21 mouse cellular contexts compared by ENCODE assay signal in the genomic region with DNA sequence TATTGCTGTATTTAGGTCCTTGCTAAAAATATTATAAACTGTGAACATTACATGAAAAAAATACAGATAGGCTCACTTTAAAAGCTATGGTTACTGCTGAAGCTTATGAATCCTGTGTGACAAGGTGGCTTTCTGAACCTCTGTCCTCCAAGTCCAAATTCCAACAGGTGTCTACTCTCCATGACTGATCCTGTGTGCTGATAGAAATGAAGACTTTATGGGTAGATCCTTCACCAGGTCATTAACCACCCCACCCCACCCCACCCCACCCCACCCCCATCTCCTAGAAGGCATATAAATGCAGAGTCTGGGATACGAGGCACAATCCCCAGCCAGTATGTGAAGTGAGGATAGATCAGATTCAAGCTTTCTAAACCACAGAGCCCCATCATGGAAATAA. TPM values are rescaled to one million over a fixed set of nuclear protein-coding genes. Genes with fewer than 3 reads are reported as not detected.
DNase-seq lines count a peak whose midpoint lies in the region; ATAC-seq lines count a peak whose summit lies in the region.
"Had no signal": no experiment of that assay in that cellular context is flagged by ENCODE, and none has a peak within 500 bp of the region (broad histone marks: within the 10 kb centered on the region; RNA-seq: fewer than 3 reads in every experiment).

No protein-coding gene starts in this region.

- H3K36me3 ChIP-seq in heart, embryonic 10.5 days, result no peaks in the 10 kb centered on the region
- H3K36me3 ChIP-seq in liver, embryonic 12.5 days, result no peaks in the 10 kb centered on the region
- no peaks in the 10 kb centered on the region for H3K36me3 ChIP-seq in liver, embryonic 11.5 days (ENCODE audit: control insufficient read depth, insufficient read depth, low read length)
- no peaks in the 10 kb centered on the region for H3K36me3 ChIP-seq in intestine, embryonic 15.5 days
- no peaks in the 10 kb centered on the region for H3K36me3 ChIP-seq in intestine, embryonic 16.5 days (ENCODE audit: control insufficient read depth, insufficient read depth, low read length)
- no peaks in the 10 kb centered on the region for H3K36me3 ChIP-seq in forebrain, embryonic 10.5 days (replicated peaks)
- H3K36me3 ChIP-seq: embryonic facial prominence, embryonic 10.5 days; embryonic facial prominence, embryonic 12.5 days; forebrain, embryonic 12.5 days had no signal

- no peak overlapping the region for H3K4me2 ChIP-seq in liver, embryonic 12.5 days
- H3K4me2 ChIP-seq in liver, embryonic 11.5 days, result no peak overlapping the region
- no peak overlapping the region for H3K4me2 ChIP-seq in intestine, embryonic 15.5 days (replicated peaks)
- H3K4me2 ChIP-seq in intestine, embryonic 16.5 days (ENCODE audit: low read depth, low read length), result no peak overlapping the region
- H3K4me2 ChIP-seq: embryonic facial prominence, embryonic 12.5 days; forebrain, embryonic 12.5 days had no signal

- WGBS in heart, embryonic 10.5 days, result 89% methylated on average over 1 of the region's 1 CpGs
- 63% methylated on average over 1 of the region's 1 CpGs for WGBS in liver, embryonic 12.5 days (ENCODE audit: insufficient replicate concordance)
- 85% methylated on average over 1 of the region's 1 CpGs for WGBS in liver, embryonic 11.5 days
- WGBS in intestine, embryonic 15.5 days, result 61% methylated on average over 1 of the region's 1 CpGs
- WGBS in intestine, embryonic 16.5 days, result 65% methylated on average over 1 of the region's 1 CpGs
- WGBS in forebrain, embryonic 10.5 days, result 93% methylated on average over 1 of the region's 1 CpGs

- H3K4me3 ChIP-seq in heart, embryonic 10.5 days, result no peak overlapping the region
- no peak overlapping the region for H3K4me3 ChIP-seq in liver, embryonic 12.5 days
- no peak overlapping the region for H3K4me3 ChIP-seq in liver, embryonic 11.5 days (ENCODE audit: low read depth, low read length)
- no peak overlapping the region for H3K4me3 ChIP-seq in intestine, embryonic 15.5 days (replicated peaks)
- no peak overlapping the region for H3K4me3 ChIP-seq in intestine, embryonic 16.5 days (ENCODE audit: low read length)
- H3K4me3 ChIP-seq in forebrain, embryonic 10.5 days, result no peak overlapping the region
- H3K4me3 ChIP-seq: embryonic facial prominence, embryonic 10.5 days; embryonic facial prominence, embryonic 12.5 days; forebrain, embryonic 12.5 days had no signal

- no peak overlapping the region for H3K27ac ChIP-seq in heart, embryonic 10.5 days
- peak overlapping the region; percentile 75 for H3K27ac ChIP-seq in liver, embryonic 12.5 days
- no peak overlapping the region for H3K27ac ChIP-seq in liver, embryonic 11.5 days (ENCODE audit: low read depth, low read length)
- no peak overlapping the region for H3K27ac ChIP-seq in intestine, embryonic 15.5 days
- H3K27ac ChIP-seq in intestine, embryonic 16.5 days (ENCODE audit: low read length), result no peak overlapping the region
- no peak overlapping the region for H3K27ac ChIP-seq in forebrain, embryonic 10.5 days
- H3K27ac ChIP-seq: embryonic facial prominence, embryonic 10.5 days; embryonic facial prominence, embryonic 12.5 days; forebrain, embryonic 12.5 days had no signal

- no peaks in the 10 kb centered on the region for H3K27me3 ChIP-seq in heart, embryonic 10.5 days (ENCODE audit: insufficient read depth, poor library complexity, severe bottlenecking)
- H3K27me3 ChIP-seq in liver, embryonic 12.5 days (replicated peaks), result no peaks in the 10 kb centered on the region
- H3K27me3 ChIP-seq in liver, embryonic 11.5 days (replicated peaks; ENCODE audit: control insufficient read depth, insufficient read depth, low read length), result no peaks in the 10 kb centered on the region
- H3K27me3 ChIP-seq in intestine, embryonic 15.5 days (replicated peaks), result no peaks in the 10 kb centered on the region
- no peaks in the 10 kb centered on the region for H3K27me3 ChIP-seq in intestine, embryonic 16.5 days (replicated peaks; ENCODE audit: control insufficient read depth, insufficient read depth, low read length)
- no peaks in the 10 kb centered on the region for H3K27me3 ChIP-seq in forebrain, embryonic 10.5 days (ENCODE audit: poor library complexity, severe bottlenecking)
- H3K27me3 ChIP-seq: embryonic facial prominence, embryonic 12.5 days; forebrain, embryonic 12.5 days had no signal

- DNase-seq in heart, embryonic 10.5 days (ENCODE audit: low spot score), result peak; percentile 16
- DNase-seq in heart, adult 8-10 months (ENCODE audit: low spot score), result no peak
- DNase-seq in liver, embryonic 11.5 days (ENCODE audit: low spot score), result no peak
- DNase-seq in thymus, postnatal 14 days, result no peak
- no peak for DNase-seq in forebrain, embryonic 10.5 days (ENCODE audit: extremely low spot score, low spot score)
- DNase-seq: adrenal gland, adult 2 months; adrenal gland, postnatal 10 days; adrenal gland, postnatal 25 days; cerebellum, adult 11 months; cerebellum, adult 18-20 months; cerebellum, adult 8-10 months; cerebellum, adult 9-11 months; cerebellum, postnatal 14 days had no signal

- H3K9ac ChIP-seq in liver, embryonic 12.5 days, result no peak overlapping the region; the same call in 1 of the 2 replicates
- no peak overlapping the region for H3K9ac ChIP-seq in liver, embryonic 11.5 days (ENCODE audit: low read depth, low read length)
- H3K9ac ChIP-seq in intestine, embryonic 15.5 days, result no peak overlapping the region
- H3K9ac ChIP-seq in intestine, embryonic 16.5 days (ENCODE audit: low read depth, low read length), result no peak overlapping the region
- H3K9ac ChIP-seq: embryonic facial prominence, embryonic 12.5 days; forebrain, embryonic 12.5 days had no signal

- H3K9me3 ChIP-seq in heart, embryonic 10.5 days, result no peaks in the 10 kb centered on the region
- H3K9me3 ChIP-seq in liver, embryonic 12.5 days (replicated peaks), result no peaks in the 10 kb centered on the region
- no peaks in the 10 kb centered on the region for H3K9me3 ChIP-seq in liver, embryonic 11.5 days (ENCODE audit: control insufficient read depth, low read length)
- H3K9me3 ChIP-seq in intestine, embryonic 15.5 days, result no peaks in the 10 kb centered on the region
- no peaks in the 10 kb centered on the region for H3K9me3 ChIP-seq in intestine, embryonic 16.5 days (ENCODE audit: control insufficient read depth, low read length)
- H3K9me3 ChIP-seq in forebrain, embryonic 10.5 days, result no peaks in the 10 kb centered on the region
- H3K9me3 ChIP-seq: embryonic facial prominence, embryonic 10.5 days; embryonic facial prominence, embryonic 12.5 days; forebrain, embryonic 12.5 days had no signal

- peaks cover 46% of the 10 kb centered on the region for H3K4me1 ChIP-seq in heart, embryonic 10.5 days
- peaks cover 89% of the 10 kb centered on the region for H3K4me1 ChIP-seq in liver, embryonic 12.5 days
- H3K4me1 ChIP-seq in liver, embryonic 11.5 days (replicated peaks; ENCODE audit: control insufficient read depth, insufficient read depth, low read length), result peaks cover 26% of the 10 kb centered on the region
- H3K4me1 ChIP-seq in intestine, embryonic 15.5 days (replicated peaks), result no peaks in the 10 kb centered on the region
- H3K4me1 ChIP-seq in intestine, embryonic 16.5 days (ENCODE audit: control insufficient read depth, insufficient read depth, low read length), result peaks cover 17% of the 10 kb centered on the region
- H3K4me1 ChIP-seq in forebrain, embryonic 10.5 days, result peaks cover 9% of the 10 kb centered on the region
- H3K4me1 ChIP-seq: embryonic facial prominence, embryonic 12.5 days; forebrain, embryonic 12.5 days had no signal

- ATAC-seq in liver, embryonic 12.5 days, result no peak
- no peak for ATAC-seq in liver, embryonic 11.5 days (replicated peaks; ENCODE audit: low FRiP score)
- peak; percentile 77 for ATAC-seq in intestine, embryonic 15.5 days
- ATAC-seq in intestine, embryonic 16.5 days, result peak; percentile 74
- ATAC-seq: forebrain, embryonic 14.5 days; forebrain, embryonic 16.5 days had no signal

RNA-seq across cellular contexts. Expression of a gene that starts 16.6 kb away (rescaled TPM):
- polyA plus RNA-seq in heart, embryonic 10.5 days (2016; fragmentation: Nextera tagmentation; extraction: Ambion mirVana), result 6.3 and 7.7 TPM in 2 replicates
- total RNA-seq in heart, adult 8-10 months (2022), result 10 to 100 TPM; 20.2 to 23.1 (median 21.5) TPM
- 9.1 and 9.5 TPM in 2 replicates for polyA plus RNA-seq in liver, embryonic 12.5 days (2016; fragmentation: Nextera tagmentation; extraction: Ambion mirVana)
- 5.6 and 7.1 TPM in 2 replicates for polyA plus RNA-seq in liver, embryonic 11.5 days (2014; fragmentation: Nextera tagmentation; extraction: Ambion mirVana)
- polyA plus RNA-seq in intestine, embryonic 15.5 days (2015; fragmentation: Nextera tagmentation; extraction: Ambion mirVana), result 17.2 and 18.2 TPM in 2 replicates
- polyA plus RNA-seq in intestine, embryonic 16.5 days (2015; fragmentation: Nextera tagmentation; extraction: Ambion mirVana), result 22.1 and 26.1 TPM in 2 replicates
- polyA plus RNA-seq in forebrain, embryonic 10.5 days (2016; fragmentation: Nextera tagmentation; extraction: Ambion mirVana), result 1.7 and 2.1 TPM in 2 replicates

Comparison
In these comparisons a context has a peak if more than half of its experiments do, and no peak if none do; other contexts are left out.
1. ATAC-seq: peak in intestine, embryonic 15.5 days (single experiment) and intestine, embryonic 16.5 days (single experiment); none in liver, embryonic 12.5 days (single experiment) and liver, embryonic 11.5 days (single experiment).